Mouse (Mus musculus) ES-E14 (cell line): ENCODE measurements at regions not wholly inside any gene's neighbourhood (a gene's known extent, or its start where the extent isn't known, plus 50 kb on each side); places are given as distances from the start of the nearest gene placed in this dataset.
"Not testable (repeated sequence)": the region's sequence is repeated elsewhere in the genome, so short reads cannot be mapped to it uniquely, and the experiment has no call there.

ENCODE experiments used
- DNase-seq: peaks from one replicate; pipeline ENCODE4 v3.0.0-alpha.2; 2013; ENCODE audit warnings: low read depth, low spot score
- H3K27ac ChIP-seq: 2 replicates; pipeline ENCODE4 v1.5.1; 2012; ENCODE audit warnings: low read depth, mild to moderate bottlenecking, low read length, moderate library complexity, mixed read lengths; ENCODE audit not compliant: poor library complexity, insufficient read depth, severe bottlenecking
- H3K36me3 ChIP-seq: 2 replicates; pipeline ENCODE4 v1.6.1; 2012; ENCODE audit warnings: mild to moderate bottlenecking, low read length, moderate library complexity, mixed read lengths; ENCODE audit not compliant: control insufficient read depth, poor library complexity, insufficient read depth, severe bottlenecking
- H3K4me1 ChIP-seq, 2 experiments: fragments of 150-350 bp in 1 of 2; sonication (generic) in 1 of 2; 2 replicates each; pipeline ENCODE4 v1.6.1; 2012; ENCODE audit warnings: low read length in 2 of 2, mild to moderate bottlenecking in 1 of 2, mixed read lengths in 1 of 2; ENCODE audit not compliant: control insufficient read depth in 2 of 2, insufficient read depth in 2 of 2, poor library complexity in 1 of 2
- H3K4me3 ChIP-seq, 2 experiments: fragments of 150-350 bp in 1 of 2; sonication (generic) in 1 of 2; 2 replicates each; pipeline ENCODE4 v1.5.1; 2012; ENCODE audit warnings: low read length in 2 of 2, low read depth in 1 of 2, mild to moderate bottlenecking in 1 of 2, mixed read lengths in 1 of 2; ENCODE audit not compliant: insufficient read depth in 1 of 2, poor library complexity in 1 of 2, severe bottlenecking in 1 of 2
- H3K9ac ChIP-seq: 2 replicates; pipeline ENCODE4 v1.6.1; 2012; ENCODE audit warnings: low read depth, mild to moderate bottlenecking, low read length, mixed read lengths; ENCODE audit not compliant: poor library complexity, insufficient read depth, severe bottlenecking
- H3K9me3 ChIP-seq: fragments of 150-350 bp; sonication (generic); 2 replicates; pipeline ENCODE4 v1.6.1; 2012; ENCODE audit warnings: low read depth, mild to moderate bottlenecking, low read length; ENCODE audit not compliant: control insufficient read depth, insufficient read depth
- CHD2 ChIP-seq: IDR thresholded peaks from 2 replicates; pipeline ENCODE4 v1.6.1; 2014; ENCODE audit warnings: mild to moderate bottlenecking, low read depth, low read length, inconsistent platforms
- HCFC1 ChIP-seq: IDR thresholded peaks from 2 replicates; pipeline ENCODE4 v1.6.1; 2012; ENCODE audit warnings: low read length, inconsistent platforms, borderline replicate concordance; ENCODE audit not compliant: insufficient read depth
- MAFK ChIP-seq: IDR thresholded peaks from 2 replicates; pipeline ENCODE4 v1.6.1; 2014; ENCODE audit warnings: mild to moderate bottlenecking, low read depth, low read length, inconsistent platforms; ENCODE audit not compliant: insufficient read depth
- ZC3H11A ChIP-seq: IDR thresholded peaks from 2 replicates; pipeline ENCODE4 v1.6.1; 2012; ENCODE audit warnings: low read depth, mild to moderate bottlenecking, inconsistent platforms, low read length, borderline replicate concordance
- ZNF384 ChIP-seq: IDR thresholded peaks from 2 replicates; pipeline ENCODE4 v1.6.1; 2012; ENCODE audit warnings: low read depth, low read length, inconsistent platforms
- in situ Hi-C, 2 experiments: fragments of 600-800 bp; cut with MboI; formaldehyde crosslinking; loops; one replicate each; pipeline ENCODE4 v1.15.1; 2025; ENCODE audit warnings: low sequenced_read_pairs in 2 of 2, inconsistent platforms in 1 of 2; ENCODE audit not compliant: unreplicated experiment in 2 of 2

- in situ Hi-C loops, result no loop called here
- Histone ChIP-seq H3K9ac (no peak overlapping the region), H3K4me1 (no peaks in the 10 kb centered on the region), H3K27ac (no peak overlapping the region), H3K36me3 (no peaks in the 10 kb centered on the region), H3K4me3 (no peak overlapping the region), H3K9me3 (no peaks in the 10 kb centered on the region)
- no peak for DNase-seq
- TF ChIP-seq ZC3H11A (no peak), HCFC1 (no peak), ZNF384 (no peak), MAFK (no peak), CHD2 (no peak)
Observed at GRCm38 (mm10) chr16:30804018-30804417, 204.5 kb downstream of the Fam43a start.

GRCm38 (mm10) chr16:30806206-30806605 is 206.7 kb downstream of the Fam43a start:
- H3K36me3 ChIP-seq, H3K9me3 ChIP-seq, H3K4me3 ChIP-seq, DNase-seq, in situ Hi-C loops, H3K27ac ChIP-seq, H3K9ac ChIP-seq, H3K4me1 ChIP-seq: not testable (repeated sequence)

- no peak for DNase-seq
- no peak overlapping the region for H3K4me3 ChIP-seq
- no peak overlapping the region for H3K9ac ChIP-seq
- in situ Hi-C loops, result no loop called here
- peaks cover 16 to 22% of the 10 kb centered on the region in 2 experiments for H3K4me1 ChIP-seq
- TF ChIP-seq ZNF384, result no peak
- TF ChIP-seq ZC3H11A, result no peak
- TF ChIP-seq HCFC1, result no peak
- TF ChIP-seq MAFK, result no peak
- TF ChIP-seq CHD2, result no peak
- H3K36me3 ChIP-seq, result no peaks in the 10 kb centered on the region
- no peak overlapping the region for H3K27ac ChIP-seq
- H3K9me3 ChIP-seq, result no peaks in the 10 kb centered on the region
Observed at GRCm38 (mm10) chr16:30818541-30819120, 219.1 kb downstream of the Fam43a start.

- DNase-seq, result no peak
- no peak overlapping the region for H3K9ac ChIP-seq
- no peak for TF ChIP-seq CHD2
- TF ChIP-seq ZC3H11A, result no peak
- H3K9me3 ChIP-seq, result no peaks in the 10 kb centered on the region
- no peak overlapping the region for H3K27ac ChIP-seq
- H3K36me3 ChIP-seq, result no peaks in the 10 kb centered on the region
- H3K4me1 ChIP-seq, result peaks cover 16 to 22% of the 10 kb centered on the region in 2 experiments
- in situ Hi-C loops, result no loop called here
- no peak overlapping the region for H3K4me3 ChIP-seq
Observed at GRCm38 (mm10) chr16:30819342-30819741, 219.8 kb downstream of the Fam43a start.

- H3K4me3 ChIP-seq, result no peak overlapping the region
- peak overlapping the region; percentile 86; the same call in 1 of the 2 replicates for H3K27ac ChIP-seq
- no peaks in the 10 kb centered on the region for H3K9me3 ChIP-seq
- in situ Hi-C loops, result no loop called here
- H3K9ac ChIP-seq, result no peak overlapping the region
- no peak for DNase-seq
- TF ChIP-seq MAFK (no peak), CHD2 (no peak), ZC3H11A (no peak), HCFC1 (no peak), ZNF384 (no peak)
- no peaks in the 10 kb centered on the region for H3K36me3 ChIP-seq
- peaks cover 16 to 22% of the 10 kb centered on the region in 2 experiments for H3K4me1 ChIP-seq
Observed at GRCm38 (mm10) chr16:30820234-30820633, 220.7 kb downstream of the Fam43a start.
